Mouse (Mus musculus) brain, embryonic 14.5 days (tissue): ENCODE results near the gene Nos1. TPM values are rescaled to one million over a fixed set of nuclear protein-coding genes. Genes with fewer than 3 reads are reported as not detected.
A peak's percentile ranks its signal among the peaks of the same experiment; 100 is the strongest.

ENCODE experiments used
- DNase-seq: peaks from one replicate; pipeline ENCODE4 v3.0.0-alpha.2; 2011; ENCODE audit warnings: low read depth
- CTCF ChIP-seq: fragments of 200-500 bp; IDR thresholded peaks from 2 replicates; pipeline ENCODE4 v1.5.1; 2012; ENCODE audit warnings: inconsistent platforms, mild to moderate bottlenecking, moderate library complexity, borderline replicate concordance; ENCODE audit not compliant: insufficient read depth, insufficient read length; ENCODE audit errors: extremely low read depth
- POLR2A ChIP-seq: fragments of 200-500 bp; IDR thresholded peaks from 2 replicates; pipeline ENCODE4 v1.6.1; 2012; ENCODE audit warnings: mild to moderate bottlenecking, inconsistent platforms, borderline replicate concordance; ENCODE audit not compliant: poor library complexity, insufficient read depth, insufficient read length, severe bottlenecking; ENCODE audit errors: extremely low read depth
- polyA plus RNA-seq: library from polyadenylated mRNA; depleted of rRNA; stranded (reverse); fragments of >200 nt; gene quantifications from 2 replicates; pipeline ENCODE4 v1.2.3, GENCODE M21; 2012; rRNA removed

Nos1 gene
- polyA plus RNA-seq, 1 experiment = 5.1 TPM

GRCm38 (mm10) chr5:117990957-117991356 lies 210.1 kb downstream of the Nos1 start:
- TF ChIP-seq CTCF (no peak), POLR2A (no peak)
- DNase-seq = no peak

DNA sequence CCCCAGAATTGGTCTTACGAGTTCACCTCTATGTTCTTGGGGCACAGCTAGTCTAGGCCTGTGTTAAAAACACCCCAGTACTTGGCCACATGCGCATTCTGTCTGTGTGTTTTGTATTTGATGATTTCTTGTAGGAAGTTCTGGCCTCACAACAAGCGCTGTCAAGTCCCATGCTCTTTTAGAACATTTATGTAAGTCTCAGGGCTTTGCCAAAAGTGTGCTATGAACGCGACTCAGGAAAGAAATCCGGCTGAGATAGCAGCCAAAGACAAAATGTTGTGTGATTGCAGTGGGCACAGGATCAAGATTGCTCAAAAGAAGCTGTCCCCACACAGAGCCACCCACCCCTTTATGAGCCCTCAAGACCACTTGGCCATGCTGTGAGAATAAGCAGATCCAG lies 212.7 kb downstream of the Nos1 start:
- TF ChIP-seq CTCF (no peak), POLR2A (no peak)
- no peak for DNase-seq

GRCm38 (mm10) chr5:117995372-117995901 lies 214.6 kb downstream of the Nos1 start:
- DNase-seq = no peak
- TF ChIP-seq POLR2A (no peak), CTCF (no peak)

GRCm38 (mm10) chr5:117995911-117996310 lies 215.1 kb downstream of the Nos1 start:
- no peak for DNase-seq
- no peak for TF ChIP-seq CTCF
- TF ChIP-seq POLR2A = no peak

DNA sequence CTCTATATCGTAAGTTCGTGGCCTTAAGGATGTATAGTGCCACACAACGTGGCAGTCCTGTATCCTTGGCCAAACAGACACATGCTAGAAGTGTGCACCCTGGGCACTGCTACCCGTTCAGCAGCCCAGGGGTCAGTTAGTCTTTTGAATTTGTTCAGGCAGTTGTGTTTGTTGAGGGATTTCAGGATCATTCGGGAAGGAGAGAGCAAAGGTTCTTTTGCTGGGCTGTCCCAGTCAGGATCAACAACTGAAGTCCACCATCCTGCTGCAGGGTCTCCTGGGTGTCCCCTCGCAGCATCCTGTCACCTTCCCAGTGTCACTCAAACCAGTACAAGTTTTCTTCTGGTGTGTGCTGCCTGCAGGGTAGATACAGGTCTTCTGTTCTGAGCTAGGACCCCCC lies 215.7 kb downstream of the Nos1 start:
- TF ChIP-seq POLR2A (no peak), CTCF (no peak)
- no peak for DNase-seq

GRCm38 (mm10) chr5:117997434-117997970 lies 216.7 kb downstream of the Nos1 start:
- no peak for DNase-seq
- TF ChIP-seq CTCF = no peak
- no peak for TF ChIP-seq POLR2A

GRCm38 (mm10) chr5:117999061-117999460 lies 218.2 kb downstream of the Nos1 start:
- DNase-seq = no peak
- no peak for TF ChIP-seq CTCF
- TF ChIP-seq POLR2A = no peak

- peak; percentile 17 for DNase-seq
- TF ChIP-seq CTCF = no peak
Observed at GRCm38 (mm10) chr5:117999584-117999983, 218.8 kb downstream of the Nos1 start.

DNA sequence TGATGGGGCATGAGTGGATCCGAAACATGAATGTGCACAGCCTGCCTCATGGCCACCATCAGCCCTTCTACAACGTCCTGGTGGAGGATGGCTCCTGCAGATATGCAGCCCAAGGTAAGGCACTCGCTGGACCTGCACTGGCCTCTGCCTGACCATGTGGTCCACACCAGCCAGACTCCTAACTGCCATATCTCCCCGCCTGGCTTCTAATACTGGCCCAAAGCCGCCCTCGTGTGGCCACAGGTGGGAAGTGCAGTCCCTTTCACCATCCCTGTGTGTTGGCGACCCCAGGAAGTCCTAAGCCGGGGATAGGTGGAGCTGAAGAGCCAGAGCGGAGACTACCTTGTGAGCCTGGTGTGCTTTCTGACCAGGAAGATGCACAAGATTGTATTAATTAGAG lies 221.2 kb downstream of the Nos1 start:
- DNase-seq = peak; percentile 77
- no peak for TF ChIP-seq POLR2A
- peak; percentile 98 for TF ChIP-seq CTCF

- TF ChIP-seq POLR2A (no peak), CTCF (peak; percentile 93)
- DNase-seq = peak; percentile 53
Observed at GRCm38 (mm10) chr5:118004619-118005018, 223.8 kb downstream of the Nos1 start.

GRCm38 (mm10) chr5:118005728-118006127 lies 224.9 kb downstream of the Nos1 start:
- no peak for DNase-seq

GRCm38 (mm10) chr5:118008344-118008743 lies 227.5 kb downstream of the Nos1 start:
- TF ChIP-seq POLR2A = no peak
- TF ChIP-seq CTCF = no peak
- DNase-seq = no peak

More at GRCm38 (mm10) chr5:118005728-118006127, 224.9 kb downstream of the Nos1 start:
- no peak for TF ChIP-seq POLR2A
- no peak for TF ChIP-seq CTCF

Other genes with a start within 250 kb of the Nos1 start
- 171 and 178 TPM in 2 replicates for gene Fbxo21, start 195.7 kb downstream of the Nos1 start, polyA plus RNA-seq
- gene Tesc, start 246.7 kb downstream of the Nos1 start, polyA plus RNA-seq = 2.6 and 3.0 TPM in 2 replicates